ENCODE assay signal across 14 mouse cellular contexts in the genomic region with DNA sequence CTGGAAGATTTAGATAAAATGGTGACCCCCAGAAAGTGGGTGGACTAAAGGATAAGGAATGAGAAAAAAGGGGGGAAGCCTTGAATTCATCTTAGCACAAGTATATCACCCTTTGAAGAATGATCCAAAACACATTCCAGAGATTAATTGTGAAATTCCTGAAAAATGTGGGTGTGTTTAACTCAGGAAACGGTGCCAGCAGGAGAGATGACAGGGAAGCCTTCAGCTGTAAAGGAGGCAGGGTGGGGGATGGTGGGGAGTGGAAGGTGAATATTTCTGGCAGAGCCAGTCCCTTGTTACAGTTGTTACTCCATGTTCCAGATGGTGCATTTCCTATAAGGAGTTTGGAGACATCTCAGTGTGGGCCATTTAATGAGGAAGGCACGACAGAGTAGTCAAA. TPM values are rescaled to one million over a fixed set of nuclear protein-coding genes. Genes with fewer than 3 reads are reported as not detected.
A peak's percentile ranks its signal among the peaks of the same experiment; 100 is the strongest.
DNase-seq lines count a peak whose midpoint lies in the region; ATAC-seq and TF ChIP-seq lines count a peak whose summit lies in the region.
"Had no signal": no experiment of that assay in that cellular context is flagged by ENCODE, and none has a peak within 500 bp of the region (broad histone marks: within the 10 kb centered on the region; RNA-seq: fewer than 3 reads in every experiment).

No protein-coding gene starts in this region.

- no peak overlapping the region for H3K4me3 ChIP-seq in forebrain, embryonic 14.5 days (ENCODE audit: low read depth, low read length)
- no peak overlapping the region for H3K4me3 ChIP-seq in forebrain, postnatal 0 days (ENCODE audit: low read depth, low read length)
- no peak overlapping the region for H3K4me3 ChIP-seq in embryonic facial prominence, embryonic 14.5 days (ENCODE audit: low read depth, low read length)
- no peak overlapping the region for H3K4me3 ChIP-seq in lung, embryonic 16.5 days (ENCODE audit: low read length)
- H3K4me3 ChIP-seq in midbrain, postnatal 0 days (ENCODE audit: low read depth, low read length) = no peak overlapping the region
- H3K4me3 ChIP-seq: embryonic facial prominence, embryonic 15.5 days; intestine, embryonic 15.5 days; liver, embryonic 15.5 days had no signal

- 31% methylated on average over 2 of the region's 2 CpGs for WGBS in forebrain, embryonic 14.5 days
- WGBS in forebrain, postnatal 0 days = 37% methylated on average over 2 of the region's 2 CpGs
- 15% methylated on average over 2 of the region's 2 CpGs for WGBS in embryonic facial prominence, embryonic 14.5 days
- 14% methylated on average over 2 of the region's 2 CpGs for WGBS in lung, embryonic 16.5 days
- 45% methylated on average over 2 of the region's 2 CpGs for WGBS in midbrain, postnatal 0 days

- H3K27ac ChIP-seq in forebrain, embryonic 14.5 days (ENCODE audit: low read depth, low read length) = no peak overlapping the region
- H3K27ac ChIP-seq in forebrain, postnatal 0 days (ENCODE audit: low read depth, low read length) = no peak overlapping the region
- H3K27ac ChIP-seq in embryonic facial prominence, embryonic 14.5 days (replicated peaks; ENCODE audit: low read depth, low read length) = no peak overlapping the region
- H3K27ac ChIP-seq in lung, embryonic 16.5 days (ENCODE audit: low read length) = no peak overlapping the region
- H3K27ac ChIP-seq in midbrain, postnatal 0 days (ENCODE audit: low read depth, low read length) = no peak overlapping the region
- H3K27ac ChIP-seq: embryonic facial prominence, embryonic 15.5 days; intestine, embryonic 15.5 days; liver, embryonic 15.5 days had no signal

- H3K4me1 ChIP-seq in forebrain, embryonic 14.5 days (ENCODE audit: control insufficient read depth, insufficient read depth, low read length) = peaks cover 12% of the 10 kb centered on the region
- peaks cover 14% of the 10 kb centered on the region; the same call in 1 of the 2 replicates for H3K4me1 ChIP-seq in forebrain, postnatal 0 days (ENCODE audit: insufficient read depth)
- H3K4me1 ChIP-seq in embryonic facial prominence, embryonic 14.5 days (ENCODE audit: control insufficient read depth, insufficient read depth, low read length) = peaks cover 40% of the 10 kb centered on the region
- peaks cover 30% of the 10 kb centered on the region for H3K4me1 ChIP-seq in lung, embryonic 16.5 days (replicated peaks; ENCODE audit: control insufficient read depth, insufficient read depth, low read length)
- H3K4me1 ChIP-seq in midbrain, postnatal 0 days (ENCODE audit: insufficient read depth, low read length) = peaks cover 3% of the 10 kb centered on the region; the same call in 1 of the 2 replicates

- no peaks in the 10 kb centered on the region for H3K9me3 ChIP-seq in forebrain, embryonic 14.5 days (replicated peaks; ENCODE audit: control insufficient read depth, low read length)
- H3K9me3 ChIP-seq in forebrain, postnatal 0 days (ENCODE audit: low read length) = no peaks in the 10 kb centered on the region
- no peaks in the 10 kb centered on the region for H3K9me3 ChIP-seq in embryonic facial prominence, embryonic 14.5 days (ENCODE audit: control insufficient read depth, low read length)
- no peaks in the 10 kb centered on the region for H3K9me3 ChIP-seq in lung, embryonic 16.5 days (ENCODE audit: control insufficient read depth, low read length)
- no peaks in the 10 kb centered on the region for H3K9me3 ChIP-seq in midbrain, postnatal 0 days (ENCODE audit: low read length)
- H3K9me3 ChIP-seq: embryonic facial prominence, embryonic 15.5 days; intestine, embryonic 15.5 days; liver, embryonic 15.5 days had no signal

- H3K27me3 ChIP-seq in forebrain, embryonic 14.5 days (replicated peaks; ENCODE audit: control insufficient read depth, insufficient read depth, low read length) = no peaks in the 10 kb centered on the region
- H3K27me3 ChIP-seq in forebrain, postnatal 0 days (ENCODE audit: insufficient read depth, low read length) = no peaks in the 10 kb centered on the region
- no peaks in the 10 kb centered on the region for H3K27me3 ChIP-seq in embryonic facial prominence, embryonic 14.5 days (replicated peaks; ENCODE audit: control insufficient read depth, insufficient read depth, low read length)
- H3K27me3 ChIP-seq in lung, embryonic 16.5 days (ENCODE audit: control insufficient read depth, insufficient read depth, low read depth, low read length) = peaks cover 13% of the 10 kb centered on the region; the same call in 1 of the 2 replicates
- H3K27me3 ChIP-seq in midbrain, postnatal 0 days (ENCODE audit: insufficient read depth, low read length) = no peaks in the 10 kb centered on the region
- H3K27me3 ChIP-seq: embryonic facial prominence, embryonic 15.5 days; intestine, embryonic 15.5 days had no signal

- no peaks in the 10 kb centered on the region for H3K36me3 ChIP-seq in forebrain, embryonic 14.5 days (ENCODE audit: control insufficient read depth, insufficient read depth, low read length)
- no peaks in the 10 kb centered on the region for H3K36me3 ChIP-seq in forebrain, postnatal 0 days (ENCODE audit: insufficient read depth)
- no peaks in the 10 kb centered on the region for H3K36me3 ChIP-seq in embryonic facial prominence, embryonic 14.5 days (ENCODE audit: control insufficient read depth, insufficient read depth, low read length)
- H3K36me3 ChIP-seq in lung, embryonic 16.5 days (ENCODE audit: control insufficient read depth, insufficient read depth, low read length) = no peaks in the 10 kb centered on the region
- H3K36me3 ChIP-seq in midbrain, postnatal 0 days (ENCODE audit: insufficient read depth, low read length) = no peaks in the 10 kb centered on the region
- H3K36me3 ChIP-seq: embryonic facial prominence, embryonic 15.5 days; intestine, embryonic 15.5 days; liver, embryonic 15.5 days had no signal

- H3K4me2 ChIP-seq in forebrain, embryonic 14.5 days (ENCODE audit: low read length) = no peak overlapping the region
- H3K4me2 ChIP-seq in forebrain, postnatal 0 days (ENCODE audit: low read depth) = no peak overlapping the region
- H3K4me2 ChIP-seq in embryonic facial prominence, embryonic 14.5 days (ENCODE audit: low read depth, low read length) = no peak overlapping the region
- no peak overlapping the region for H3K4me2 ChIP-seq in lung, embryonic 16.5 days (ENCODE audit: low read depth, low read length)
- H3K4me2 ChIP-seq in midbrain, postnatal 0 days (ENCODE audit: low read depth, low read length, poor library complexity, severe bottlenecking) = no peak overlapping the region
- H3K4me2 ChIP-seq: embryonic facial prominence, embryonic 15.5 days; intestine, embryonic 15.5 days; liver, embryonic 15.5 days had no signal

- ATAC-seq in forebrain, embryonic 14.5 days = no peak
- ATAC-seq in forebrain, postnatal 0 days = no peak
- no peak for ATAC-seq in embryonic facial prominence, embryonic 14.5 days (ENCODE audit: low read depth)
- peak; percentile 67 for ATAC-seq in lung, embryonic 16.5 days (ENCODE audit: low read depth)
- ATAC-seq in midbrain, postnatal 0 days (ENCODE audit: low FRiP score) = no peak
- ATAC-seq: activated CD4-positive, CD25-positive, alpha-beta regulatory T cell, adult 4 months; intestine, embryonic 15.5 days had no signal

- H3K9ac ChIP-seq in forebrain, embryonic 14.5 days (ENCODE audit: low read length) = no peak overlapping the region
- H3K9ac ChIP-seq in forebrain, postnatal 0 days = no peak overlapping the region
- no peak overlapping the region for H3K9ac ChIP-seq in embryonic facial prominence, embryonic 14.5 days (ENCODE audit: low read depth, low read length)
- H3K9ac ChIP-seq in lung, embryonic 16.5 days (ENCODE audit: low read length) = no peak overlapping the region
- no peak overlapping the region for H3K9ac ChIP-seq in midbrain, postnatal 0 days (replicated peaks; ENCODE audit: low read length, poor library complexity, severe bottlenecking)
- H3K9ac ChIP-seq: embryonic facial prominence, embryonic 15.5 days; intestine, embryonic 15.5 days; liver, embryonic 15.5 days had no signal

- TF ChIP-seq CTCF in forebrain, postnatal 0 days (IDR thresholded peaks at IDR 0.05; ENCODE audit: low read depth) = no peak
- TF ChIP-seq CTCF in midbrain, postnatal 0 days (IDR thresholded peaks at IDR 0.05) = no peak

- DNase-seq in forebrain, embryonic 14.5 days (ENCODE audit: low spot score) = peak; percentile 38
- no peak for DNase-seq in forebrain, postnatal 0 days
- peak; percentile 63 for DNase-seq in 3T3-L1 (ENCODE audit: low read depth, low spot score)
- peak; percentile 72 for DNase-seq in embryonic facial prominence, embryonic 14.5 days (ENCODE audit: low spot score)
- no peak for DNase-seq in thymus, postnatal 36 days
- no peak for DNase-seq in natural killer cell, adult 2 months (ENCODE audit: low spot score in 2 of 2)
- no peak for DNase-seq in midbrain, postnatal 0 days (ENCODE audit: low spot score)
- DNase-seq: cerebellum, adult 18-20 months; thymus, postnatal 4 days had no signal

RNA-seq across cellular contexts. Expression of a gene that starts 6.4 kb away (rescaled TPM):
- polyA plus RNA-seq in forebrain, embryonic 14.5 days (2014; fragmentation: Nextera tagmentation; extraction: Ambion mirVana) = 3.6 and 5.3 TPM in 2 replicates
- total RNA-seq in forebrain, postnatal 0 days (2014; rRNA removed) = 55.9 and 88.9 TPM in 2 replicates
- polyA plus RNA-seq in forebrain, postnatal 0 days (2015; fragmentation: Nextera tagmentation; extraction: Ambion mirVana) = 7.1 and 14.1 TPM in 2 replicates
- polyA plus RNA-seq in embryonic facial prominence, embryonic 14.5 days (2014; fragmentation: Nextera tagmentation; extraction: Ambion mirVana) = 6.3 and 7.2 TPM in 2 replicates
- polyA plus RNA-seq in lung, embryonic 16.5 days (2015; fragmentation: Nextera tagmentation; extraction: Ambion mirVana) = 4.7 and 5.1 TPM in 2 replicates
- 108 and 119 TPM in 2 replicates for total RNA-seq in midbrain, postnatal 0 days (2014; rRNA removed)
- polyA plus RNA-seq in midbrain, postnatal 0 days (2015; fragmentation: Nextera tagmentation; extraction: Ambion mirVana) = 13.1 and 16.5 TPM in 2 replicates

Comparison
In these comparisons a context has a peak if more than half of its experiments do, and no peak if none do; other contexts are left out.
1. DNase-seq: peak in forebrain, embryonic 14.5 days (single experiment), 3T3-L1 (single experiment) and embryonic facial prominence, embryonic 14.5 days (single experiment); none in forebrain, postnatal 0 days (single experiment), thymus, postnatal 36 days (0 of 2), natural killer cell, adult 2 months (0 of 2) and midbrain, postnatal 0 days (single experiment).